Mouse (Mus musculus): ENCODE measurements around the gene Nell1. TPM values are rescaled to one million over a fixed set of nuclear protein-coding genes. Genes with fewer than 3 reads are reported as not detected.

Nell1 gene
- polyA plus RNA-seq, 1 experiment from 2014 or later = 2.7 TPM

GRCm38 (mm10) chr7:50470555-50470954 is 495.9 kb downstream of the Nell1 start:
- no peak overlapping the region for H3K4me2 ChIP-seq (replicated peaks)
- no peak overlapping the region for H3K4me3 ChIP-seq
- H3K36me3 ChIP-seq = no peaks in the 10 kb centered on the region
- no peak for ATAC-seq (ENCODE audit: insufficient number of reproducible peaks, insufficient read depth, low FRiP score, low TSS enrichment)
- no peak overlapping the region for H3K9ac ChIP-seq
- H3K4me1 ChIP-seq = no peaks in the 10 kb centered on the region
- no peak overlapping the region for H3K27ac ChIP-seq
- WGBS = 94% methylated on average over 3 of the region's 3 CpGs
- no peaks in the 10 kb centered on the region for H3K27me3 ChIP-seq
- H3K9me3 ChIP-seq = no peaks in the 10 kb centered on the region

- no peak for ATAC-seq (ENCODE audit: insufficient number of reproducible peaks, insufficient read depth, low FRiP score, low TSS enrichment)
- H3K9me3 ChIP-seq = no peaks in the 10 kb centered on the region
- H3K4me1 ChIP-seq = no peaks in the 10 kb centered on the region
- H3K27ac ChIP-seq = no peak overlapping the region
- H3K4me3 ChIP-seq = no peak overlapping the region
- H3K36me3 ChIP-seq = no peaks in the 10 kb centered on the region
- H3K27me3 ChIP-seq = no peaks in the 10 kb centered on the region
- H3K4me2 ChIP-seq (replicated peaks) = no peak overlapping the region
- 74% methylated on average over 4 of the region's 4 CpGs for WGBS
- no peak overlapping the region for H3K9ac ChIP-seq
Observed at GRCm38 (mm10) chr7:50482011-50482410, 507.3 kb downstream of the Nell1 start.

- H3K27ac ChIP-seq = no peak overlapping the region
- no peak for ATAC-seq (ENCODE audit: insufficient number of reproducible peaks, insufficient read depth, low FRiP score, low TSS enrichment)
- H3K27me3 ChIP-seq = no peaks in the 10 kb centered on the region
- no peak overlapping the region for H3K4me3 ChIP-seq
- no peaks in the 10 kb centered on the region for H3K9me3 ChIP-seq
- no peaks in the 10 kb centered on the region for H3K36me3 ChIP-seq
- no peak overlapping the region for H3K4me2 ChIP-seq (replicated peaks)
- H3K9ac ChIP-seq = no peak overlapping the region
- no peaks in the 10 kb centered on the region for H3K4me1 ChIP-seq
- WGBS = 13% methylated on average over 1 of the region's 1 CpGs
Observed at GRCm38 (mm10) chr7:50485304-50485703, 510.6 kb downstream of the Nell1 start.

GRCm38 (mm10) chr7:50486884-50487420 is 512.3 kb downstream of the Nell1 start:
- H3K4me1 ChIP-seq = no peaks in the 10 kb centered on the region
- no peak for ATAC-seq (ENCODE audit: insufficient number of reproducible peaks, insufficient read depth, low FRiP score, low TSS enrichment)
- no peak overlapping the region for H3K4me3 ChIP-seq
- no peak overlapping the region for H3K9ac ChIP-seq
- no peaks in the 10 kb centered on the region for H3K36me3 ChIP-seq
- WGBS = 84% methylated on average over 4 of the region's 4 CpGs
- H3K27ac ChIP-seq = no peak overlapping the region
- no peaks in the 10 kb centered on the region for H3K9me3 ChIP-seq
- H3K27me3 ChIP-seq = no peaks in the 10 kb centered on the region
- no peak overlapping the region for H3K4me2 ChIP-seq (replicated peaks)

- ATAC-seq (ENCODE audit: insufficient number of reproducible peaks, insufficient read depth, low FRiP score, low TSS enrichment) = no peak
- Histone ChIP-seq H3K9ac (no peak overlapping the region), H3K36me3 (no peaks in the 10 kb centered on the region), H3K27ac (no peak overlapping the region), H3K4me1 (no peaks in the 10 kb centered on the region), H3K4me3 (no peak overlapping the region), H3K9me3 (no peaks in the 10 kb centered on the region), H3K4me2 (replicated peaks) (no peak overlapping the region), H3K27me3 (no peaks in the 10 kb centered on the region)
- 80% methylated on average over 4 of the region's 4 CpGs for WGBS
Observed at GRCm38 (mm10) chr7:50501562-50501961, 526.9 kb downstream of the Nell1 start.

GRCm38 (mm10) chr7:50507047-50507446 is 532.4 kb downstream of the Nell1 start:
- Histone ChIP-seq H3K9me3 (no peaks in the 10 kb centered on the region), H3K4me1 (no peaks in the 10 kb centered on the region), H3K27ac (no peak overlapping the region), H3K27me3 (no peaks in the 10 kb centered on the region), H3K36me3 (no peaks in the 10 kb centered on the region), H3K4me3 (no peak overlapping the region), H3K9ac (no peak overlapping the region), H3K4me2 (replicated peaks) (no peak overlapping the region)
- no peak for ATAC-seq (ENCODE audit: insufficient number of reproducible peaks, insufficient read depth, low FRiP score, low TSS enrichment)

GRCm38 (mm10) chr7:50514830-50515229 is 540.2 kb downstream of the Nell1 start:
- no peaks in the 10 kb centered on the region for H3K27me3 ChIP-seq
- 80% methylated on average over 3 of the region's 3 CpGs for WGBS
- no peaks in the 10 kb centered on the region for H3K36me3 ChIP-seq
- H3K9ac ChIP-seq = no peak overlapping the region
- H3K9me3 ChIP-seq = no peaks in the 10 kb centered on the region
- H3K4me3 ChIP-seq = no peak overlapping the region
- no peak for ATAC-seq (ENCODE audit: insufficient number of reproducible peaks, insufficient read depth, low FRiP score, low TSS enrichment)
- no peaks in the 10 kb centered on the region for H3K4me1 ChIP-seq
- no peak overlapping the region for H3K4me2 ChIP-seq (replicated peaks)
- H3K27ac ChIP-seq = no peak overlapping the region

GRCm38 (mm10) chr7:50516681-50517080 is 542.0 kb downstream of the Nell1 start:
- no peak overlapping the region for H3K27ac ChIP-seq
- H3K4me2 ChIP-seq (replicated peaks) = no peak overlapping the region
- H3K27me3 ChIP-seq = no peaks in the 10 kb centered on the region
- no peak for ATAC-seq (ENCODE audit: insufficient number of reproducible peaks, insufficient read depth, low FRiP score, low TSS enrichment)
- H3K36me3 ChIP-seq = no peaks in the 10 kb centered on the region
- H3K4me3 ChIP-seq = no peak overlapping the region
- no peaks in the 10 kb centered on the region for H3K9me3 ChIP-seq
- no peaks in the 10 kb centered on the region for H3K4me1 ChIP-seq
- WGBS = 84% methylated on average over 3 of the region's 3 CpGs
- H3K9ac ChIP-seq = no peak overlapping the region

- H3K4me2 ChIP-seq (replicated peaks) = no peak overlapping the region
- no peaks in the 10 kb centered on the region for H3K36me3 ChIP-seq
- H3K4me1 ChIP-seq = no peaks in the 10 kb centered on the region
- 60% methylated on average over 5 of the region's 5 CpGs for WGBS
- no peak overlapping the region for H3K27ac ChIP-seq
- no peak overlapping the region for H3K9ac ChIP-seq
- no peaks in the 10 kb centered on the region for H3K9me3 ChIP-seq
- no peak for ATAC-seq (ENCODE audit: insufficient number of reproducible peaks, insufficient read depth, low FRiP score, low TSS enrichment)
- no peak overlapping the region for H3K4me3 ChIP-seq
- no peaks in the 10 kb centered on the region for H3K27me3 ChIP-seq
Observed at GRCm38 (mm10) chr7:50543373-50543772, 568.7 kb downstream of the Nell1 start.

- H3K27ac ChIP-seq = no peak overlapping the region
- no peak for ATAC-seq (ENCODE audit: insufficient number of reproducible peaks, insufficient read depth, low FRiP score, low TSS enrichment)
- H3K4me3 ChIP-seq = no peak overlapping the region
- no peaks in the 10 kb centered on the region for H3K27me3 ChIP-seq
- H3K9me3 ChIP-seq = no peaks in the 10 kb centered on the region
- H3K4me1 ChIP-seq = no peaks in the 10 kb centered on the region
- H3K4me2 ChIP-seq (replicated peaks) = no peak overlapping the region
- no peaks in the 10 kb centered on the region for H3K36me3 ChIP-seq
- 80% methylated on average over 3 of the region's 3 CpGs for WGBS
- H3K9ac ChIP-seq = no peak overlapping the region
Observed at GRCm38 (mm10) chr7:50549572-50549971, 574.9 kb downstream of the Nell1 start.

- 73% methylated on average over 4 of the region's 4 CpGs for WGBS
- Histone ChIP-seq H3K4me2 (replicated peaks) (no peak overlapping the region), H3K36me3 (no peaks in the 10 kb centered on the region), H3K4me1 (no peaks in the 10 kb centered on the region), H3K4me3 (no peak overlapping the region), H3K27me3 (no peaks in the 10 kb centered on the region), H3K9me3 (no peaks in the 10 kb centered on the region), H3K27ac (no peak overlapping the region), H3K9ac (no peak overlapping the region)
- ATAC-seq (ENCODE audit: insufficient number of reproducible peaks, insufficient read depth, low FRiP score, low TSS enrichment) = no peak
Observed at GRCm38 (mm10) chr7:50551426-50551825, 576.8 kb downstream of the Nell1 start.

- 82% methylated on average over 3 of the region's 3 CpGs for WGBS
- Histone ChIP-seq H3K36me3 (no peaks in the 10 kb centered on the region), H3K9me3 (no peaks in the 10 kb centered on the region), H3K4me2 (replicated peaks) (no peak overlapping the region), H3K27ac (no peak overlapping the region), H3K9ac (no peak overlapping the region), H3K4me1 (no peaks in the 10 kb centered on the region), H3K27me3 (no peaks in the 10 kb centered on the region), H3K4me3 (no peak overlapping the region)
- ATAC-seq (ENCODE audit: insufficient number of reproducible peaks, insufficient read depth, low FRiP score, low TSS enrichment) = no peak
Observed at GRCm38 (mm10) chr7:50562708-50563107, 588.0 kb downstream of the Nell1 start.

- H3K27ac ChIP-seq = no peak overlapping the region
- no peaks in the 10 kb centered on the region for H3K27me3 ChIP-seq
- no peaks in the 10 kb centered on the region for H3K9me3 ChIP-seq
- no peak overlapping the region for H3K4me3 ChIP-seq
- no peak overlapping the region for H3K4me2 ChIP-seq (replicated peaks)
- WGBS = 66% methylated on average over 7 of the region's 7 CpGs
- no peaks in the 10 kb centered on the region for H3K36me3 ChIP-seq
- ATAC-seq (ENCODE audit: insufficient number of reproducible peaks, insufficient read depth, low FRiP score, low TSS enrichment) = no peak
- no peak overlapping the region for H3K9ac ChIP-seq
- H3K4me1 ChIP-seq = no peaks in the 10 kb centered on the region
Observed at GRCm38 (mm10) chr7:50573841-50574240, 599.2 kb downstream of the Nell1 start.

Measured in embryonic facial prominence, embryonic 12.5 days (tissue).